Mouse (Mus musculus) left cerebral cortex, postnatal 36 days (tissue): ENCODE data around the gene Nmu. TPM values are rescaled to one million over a fixed set of nuclear protein-coding genes. Genes with fewer than 3 reads are reported as not detected.
A peak's percentile ranks its signal among the peaks of the same experiment; 100 is the strongest.

Experiments
- DNase-seq, 2 experiments: peaks; one replicate each; pipeline ENCODE4 v3.0.0; 2021 to 2022; ENCODE audit warnings: low spot score in 2 of 2, mixed read lengths in 1 of 2
- intact Hi-C: fragments of 180-260 bp; cut with DNase I; formaldehyde crosslinking; loops from one replicate; pipeline ENCODE4 v1.15.1; 2025
- total RNA-seq, 2 experiments: library from RNA; stranded (reverse); gene quantifications; 2 replicates each; pipeline ENCODE4 v1.2.3; 2021

Nmu gene
- total RNA-seq, 2 experiments from 2014 or later: not detected

DNA sequence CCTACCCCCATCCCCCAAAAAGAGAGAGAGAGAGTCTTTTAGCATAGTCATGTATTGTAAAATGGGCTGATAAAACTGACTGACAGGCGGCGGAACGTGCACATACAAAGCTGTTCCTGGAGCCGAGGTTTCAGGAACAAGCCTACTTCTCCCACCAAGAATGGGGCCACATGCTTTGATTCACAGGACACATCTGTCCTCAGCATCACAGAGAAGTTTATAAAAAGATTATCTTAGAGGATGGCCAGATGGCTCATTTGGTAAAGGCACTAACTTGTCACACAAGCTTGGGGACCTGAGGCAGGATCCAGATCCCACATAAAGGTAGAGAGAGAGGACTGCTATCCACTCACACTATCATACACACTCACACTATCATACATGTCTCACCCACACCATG lies 38.5 kb downstream of the Nmu start:
- DNase-seq: no peak
- intact Hi-C loops: no loop called here

DNA sequence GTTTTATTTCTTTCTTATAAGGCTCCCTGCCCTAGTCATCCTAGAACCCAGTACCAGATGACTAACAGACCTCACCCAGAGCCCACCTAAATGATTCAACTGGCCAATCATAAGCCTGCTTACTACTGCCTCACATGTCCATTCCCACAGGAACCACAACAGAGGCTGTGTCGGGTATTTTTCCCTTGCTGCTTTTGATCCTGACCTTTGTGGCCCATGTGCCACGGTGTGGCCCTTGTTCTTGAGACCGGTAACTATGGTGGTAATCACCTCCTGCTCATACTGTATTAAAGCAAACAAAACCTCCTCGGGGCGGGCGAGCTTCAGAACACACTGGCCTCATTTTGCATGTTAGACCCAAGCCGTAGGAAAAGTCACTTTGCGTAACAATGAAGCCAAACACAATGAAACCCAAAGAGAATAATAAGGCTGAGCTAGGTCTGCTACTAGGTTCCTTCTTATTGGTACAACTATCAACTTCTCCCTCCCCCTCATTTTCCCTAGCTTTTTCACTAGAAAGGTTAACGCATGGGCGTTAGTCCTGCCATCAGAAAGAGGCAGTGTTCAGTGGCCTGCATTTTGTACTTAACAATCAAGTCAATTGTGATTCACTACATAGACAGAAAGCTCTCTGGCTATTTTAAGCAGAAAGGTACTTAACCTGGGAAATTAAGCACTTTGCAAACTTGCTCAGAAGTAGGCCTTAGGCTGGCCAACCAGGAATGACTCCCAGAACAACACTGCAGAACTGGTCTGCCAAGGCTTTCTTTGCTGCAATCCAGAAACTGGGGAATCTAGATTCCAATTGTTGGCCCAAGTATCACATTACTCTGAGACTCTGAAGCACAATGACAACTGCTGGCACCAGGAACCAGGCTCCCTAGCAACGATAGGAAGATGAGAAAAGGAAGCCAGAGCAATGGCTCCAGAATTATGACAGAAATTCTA lies 42.1 kb downstream of the Nmu start:
- DNase-seq: no peak
- intact Hi-C loops: loop anchor here (5.0 kb wide), 1 partner anchor 206 kb away; the partner anchor contains the start of gene Exoc1

DNA sequence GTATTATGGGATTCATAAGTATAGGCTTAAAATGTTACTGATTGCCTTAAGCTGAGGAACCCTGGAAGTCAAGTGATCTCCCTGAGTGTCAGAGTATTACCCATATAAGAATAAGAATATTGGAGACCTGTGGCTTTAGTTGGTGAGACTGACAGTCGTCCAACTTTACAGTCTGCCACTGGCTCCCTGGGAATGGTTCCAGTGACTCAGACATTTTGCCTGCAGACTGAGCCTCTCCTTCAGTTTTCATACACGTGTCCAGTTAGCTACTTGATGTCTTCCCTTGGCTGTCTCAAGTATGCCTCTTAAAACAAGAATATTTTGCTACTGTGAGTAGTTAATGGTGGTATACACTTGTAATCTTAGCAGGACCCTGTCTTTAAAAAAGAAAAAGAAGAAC lies 55.4 kb downstream of the Nmu start:
- no peak for DNase-seq
- intact Hi-C loops: no loop called here

DNA sequence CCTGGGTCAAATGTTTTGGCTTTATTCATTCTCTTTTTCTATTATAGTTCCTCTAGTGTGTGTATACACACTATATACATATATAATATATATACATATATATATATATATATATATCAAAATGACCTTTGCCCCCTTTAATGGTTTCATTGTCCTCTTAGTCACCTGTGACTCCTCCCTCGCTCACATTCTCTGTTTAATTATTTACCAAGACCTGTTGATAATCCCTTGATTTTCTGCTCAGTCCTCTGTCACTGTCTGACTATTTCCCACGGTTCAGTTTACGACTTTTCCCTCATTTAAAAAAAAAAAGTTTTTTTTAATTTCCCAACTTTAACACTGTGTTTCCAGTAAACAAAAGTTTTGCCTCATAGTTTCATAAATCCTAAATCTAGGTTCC lies 57.3 kb downstream of the Nmu start:
- intact Hi-C loops: no loop called here
- no peak for DNase-seq

DNA sequence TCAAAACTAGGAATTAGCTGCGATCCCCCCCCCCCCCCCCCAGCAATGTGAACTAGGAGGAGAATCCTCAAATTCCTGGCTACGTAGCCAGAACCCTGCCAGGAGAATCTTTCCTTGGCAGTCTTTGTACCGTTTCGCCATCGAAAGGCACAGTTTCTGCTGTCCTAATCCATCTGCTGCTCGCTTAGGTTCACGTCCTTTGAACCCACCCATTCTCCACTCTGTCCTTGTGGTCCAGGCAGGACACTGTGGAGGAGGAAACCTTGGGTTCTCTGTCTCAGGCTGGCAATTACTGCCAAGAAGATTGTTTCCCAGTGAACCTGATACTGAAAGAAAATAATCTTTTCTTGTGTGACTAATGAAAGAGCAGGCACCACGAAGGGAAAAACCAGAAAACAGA lies 58.0 kb downstream of the Nmu start:
- no peak for DNase-seq
- intact Hi-C loops: loop anchor here (2.0 kb wide), 1 partner anchor 109 kb away; no protein-coding TSS in a partner anchor

DNA sequence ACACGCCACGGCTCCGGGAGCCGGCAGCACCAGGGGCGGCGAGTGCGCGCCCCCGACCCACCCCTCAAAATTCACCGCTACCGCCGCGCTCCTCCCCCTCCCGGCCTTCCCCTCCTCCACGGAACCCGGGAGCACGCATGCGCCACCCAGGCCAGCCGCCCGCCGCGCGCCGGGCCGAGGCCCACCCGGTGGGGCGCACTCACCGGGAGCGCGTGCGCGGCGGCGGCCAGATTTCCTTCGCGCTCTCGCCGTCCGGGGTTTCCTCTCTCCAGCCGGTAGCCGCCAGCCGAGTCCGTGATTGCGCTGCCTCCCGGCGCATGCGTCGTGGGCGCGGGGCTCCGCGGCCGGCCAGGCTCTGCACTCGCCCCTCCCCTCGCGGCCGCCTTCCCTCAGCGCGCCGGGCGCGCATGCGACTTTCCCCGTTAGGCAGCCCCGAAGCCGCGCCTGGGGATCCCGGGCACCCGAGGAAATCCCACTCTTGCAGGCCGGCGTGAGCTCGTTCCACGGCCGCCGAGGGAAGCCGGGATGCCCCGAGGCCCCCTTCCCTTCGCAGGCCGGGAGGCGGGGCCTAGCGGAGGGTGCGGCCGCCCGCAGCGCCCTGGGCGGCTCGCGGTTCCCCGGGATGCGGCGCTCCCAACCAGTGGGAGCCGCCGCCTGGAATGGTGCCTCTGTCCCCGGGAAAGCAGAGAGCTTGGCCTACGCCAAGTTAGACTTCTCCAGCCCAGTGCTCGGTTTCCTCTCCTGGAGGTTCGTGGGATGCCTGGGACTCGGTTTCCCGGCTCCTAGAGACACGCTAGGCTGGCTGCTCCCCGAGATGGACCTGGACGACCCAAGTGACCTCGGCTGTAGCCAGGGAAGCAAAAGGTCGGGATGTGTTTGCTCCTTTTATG lies 58.9 kb downstream of the Nmu start, which contains the start of gene Clock:
Gene Clock, minus strand, starts transcription at position 341 of the 890 bp plus-strand sequence.
- DNase-seq: peak; percentile 90 to 95
- intact Hi-C loops: loop anchor here (2.0 kb wide), 1 partner anchor 110 kb away; no protein-coding TSS in a partner anchor

DNA sequence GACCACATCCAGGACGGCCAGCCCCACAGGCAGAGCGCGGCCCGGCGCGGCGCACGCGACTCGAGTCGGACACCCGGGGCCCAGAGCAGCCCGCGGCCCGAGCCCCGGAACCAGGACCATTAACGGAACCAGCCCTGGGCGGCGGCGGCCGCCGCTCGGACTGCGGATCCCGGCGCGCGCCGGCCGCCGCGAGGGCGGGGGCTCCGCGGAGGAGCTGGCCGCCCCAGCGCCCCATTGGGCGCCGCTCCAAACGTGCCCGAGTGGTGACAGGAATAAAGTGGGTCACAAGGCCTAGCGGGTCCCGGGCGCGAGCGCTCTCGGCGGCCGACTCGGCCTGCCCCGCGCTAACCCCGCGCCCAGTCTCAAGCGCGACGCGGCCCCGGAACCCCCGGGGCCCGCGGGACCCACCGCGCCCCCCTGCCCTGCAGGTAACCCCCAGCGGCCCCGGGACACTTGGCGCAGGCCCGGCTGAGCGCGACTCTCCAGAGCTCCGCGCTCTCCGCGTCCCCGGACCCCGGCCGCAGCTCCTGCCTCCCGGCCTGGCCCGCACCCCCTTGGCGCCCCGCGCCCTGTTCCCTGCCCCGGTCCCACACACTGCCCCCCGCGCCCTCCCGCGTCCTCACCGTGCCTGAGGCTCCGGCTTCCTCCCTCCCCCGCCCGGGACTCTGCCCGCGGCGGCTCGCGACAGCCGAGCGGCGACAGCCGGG lies 59.7 kb downstream of the Nmu start:
- peak; percentile 60 to 76 for DNase-seq
- intact Hi-C loops: loop anchor here (2.0 kb wide), 1 partner anchor 111 kb away; no protein-coding TSS in a partner anchor

DNA sequence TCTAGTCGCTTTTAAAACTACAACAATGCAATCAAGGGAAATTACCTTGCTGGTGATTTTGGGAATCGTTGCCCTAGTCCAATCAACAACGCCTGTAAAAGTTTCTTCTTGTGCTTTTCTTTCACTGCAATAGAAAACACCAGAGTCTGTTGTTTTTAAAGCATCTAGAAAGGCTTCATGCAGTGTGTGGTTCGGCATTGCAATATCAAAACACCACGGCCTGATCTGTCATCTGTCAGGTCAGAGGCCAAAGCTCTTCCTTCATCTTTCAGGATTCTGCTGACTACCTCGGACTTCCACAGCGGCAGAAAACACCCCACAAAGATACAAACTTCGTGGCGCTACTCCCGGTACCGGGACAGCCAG lies 60.2 kb downstream of the Nmu start:
- intact Hi-C loops: no loop called here
- DNase-seq: no peak

DNA sequence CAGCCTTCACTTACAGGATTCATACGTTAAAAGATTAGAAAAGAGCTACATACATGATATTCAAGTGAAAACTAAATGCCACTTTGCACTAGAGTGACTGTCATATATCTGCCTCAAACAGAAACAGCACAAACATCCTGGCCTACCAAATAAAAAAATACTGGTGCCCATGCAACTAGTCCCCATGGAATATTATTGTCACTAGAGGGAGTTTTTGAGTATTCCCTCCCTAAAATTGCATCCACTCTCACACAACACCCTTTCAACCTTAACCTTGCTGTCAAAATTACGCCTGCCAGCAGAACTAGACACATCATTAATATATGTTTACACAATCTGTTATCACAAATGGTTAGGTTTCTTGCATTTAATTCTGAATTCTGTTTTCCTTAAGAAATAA lies 61.6 kb downstream of the Nmu start:
- no peak for DNase-seq
- intact Hi-C loops: no loop called here

DNA sequence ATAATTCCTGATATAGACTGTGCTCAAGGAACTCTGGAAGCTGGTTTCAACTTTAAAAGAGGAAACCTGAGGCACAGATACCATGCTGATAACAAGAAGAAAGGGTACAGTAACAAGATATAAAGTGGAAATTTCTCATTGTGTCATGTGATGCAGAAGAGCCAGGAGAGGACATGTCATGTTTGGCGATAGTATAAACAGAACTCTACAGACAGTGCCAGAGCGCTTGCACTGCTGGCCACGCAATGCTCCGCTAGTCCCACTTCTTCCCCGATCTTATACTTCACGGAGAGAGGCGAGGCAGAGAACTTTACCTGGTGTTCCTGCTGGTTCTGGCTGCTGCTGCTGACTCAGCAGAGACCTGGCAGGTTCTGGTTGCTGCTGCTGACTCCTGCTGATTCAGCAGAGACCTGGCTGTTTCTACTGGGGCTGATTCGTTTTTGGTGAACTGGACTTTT lies 74.3 kb downstream of the Nmu start:
- intact Hi-C loops: no loop called here
- no peak for DNase-seq

DNA sequence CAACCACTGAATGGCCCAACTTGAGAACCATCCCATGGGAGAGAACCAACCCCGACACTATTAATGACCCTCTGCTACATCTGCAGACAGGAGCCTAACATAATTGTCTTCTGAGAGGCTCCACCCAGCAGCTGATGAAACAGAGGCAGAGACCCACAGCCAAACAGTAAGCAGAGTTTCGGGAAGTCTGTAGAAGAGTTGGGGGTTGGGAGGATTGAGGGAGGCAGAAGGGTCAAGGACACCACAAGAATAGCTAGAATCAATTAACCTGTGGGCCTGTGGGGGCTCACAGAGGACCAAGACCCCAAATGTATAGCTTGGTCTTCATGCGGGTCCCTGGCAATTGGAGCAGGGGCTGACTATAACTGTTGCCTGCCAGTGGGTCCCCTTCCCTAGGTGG lies 75.3 kb downstream of the Nmu start:
- DNase-seq: no peak
- intact Hi-C loops: no loop called here

DNA sequence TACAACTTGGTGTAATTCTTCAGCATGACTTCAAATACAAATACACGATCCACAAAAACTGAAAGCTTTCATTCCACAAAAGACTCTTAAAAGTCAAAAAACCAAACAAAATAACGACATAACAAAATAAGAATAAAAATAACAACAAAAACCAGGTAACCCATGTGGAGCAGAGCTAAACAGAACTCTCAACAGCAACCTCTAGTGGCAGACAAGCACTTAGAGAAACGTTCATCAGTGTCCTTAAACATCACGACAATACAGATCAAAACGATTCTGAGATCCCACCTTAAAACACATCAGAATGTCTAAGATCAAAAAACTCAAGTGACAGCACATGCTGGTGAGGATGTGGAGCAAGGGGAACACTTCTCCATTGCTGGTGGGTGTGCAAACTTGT lies 76.5 kb downstream of the Nmu start:
- intact Hi-C loops: no loop called here
- DNase-seq: no peak

DNA sequence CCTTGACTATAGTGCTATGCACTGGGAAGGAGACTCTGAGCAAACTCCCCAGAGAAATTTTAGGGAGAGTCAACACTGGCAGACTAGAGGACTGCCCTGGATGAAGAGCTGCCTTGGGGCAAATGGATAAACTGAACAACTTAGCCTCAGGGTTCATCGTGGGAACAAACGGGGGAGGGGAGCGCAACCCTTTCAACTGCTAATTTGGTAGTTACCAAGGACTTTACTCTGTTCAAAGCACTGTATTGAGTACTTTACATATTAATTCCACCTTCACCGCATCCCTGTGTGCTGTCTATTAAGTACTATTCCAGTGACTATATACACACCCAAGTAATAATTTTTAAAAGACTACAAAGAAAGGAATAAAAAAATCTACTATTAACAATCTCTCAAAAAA lies 77.9 kb downstream of the Nmu start:
- intact Hi-C loops: no loop called here
- DNase-seq: no peak

DNA sequence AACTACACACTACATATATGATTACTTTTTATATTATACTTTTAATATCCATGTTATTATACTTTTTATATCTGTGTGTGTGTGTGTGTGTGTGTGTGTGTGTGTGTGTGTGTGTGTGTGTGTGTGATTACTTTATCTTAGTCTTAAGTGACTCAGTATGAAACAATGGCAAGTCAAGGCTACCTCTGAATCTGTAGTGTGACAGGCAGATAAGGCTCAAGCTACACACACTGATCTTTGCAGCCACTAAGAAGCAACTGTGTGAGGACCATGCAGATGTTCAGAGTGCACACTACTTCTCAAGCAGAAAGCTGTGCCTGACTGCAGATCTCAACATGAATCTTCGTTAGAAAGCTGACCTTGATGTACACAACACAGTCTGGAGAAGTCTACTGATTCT lies 79.7 kb downstream of the Nmu start:
- no peak for DNase-seq
- intact Hi-C loops: no loop called here

Other genes with a start within 250 kb of the Nmu start
- 10 to 100 TPM; 18.2 to 24.4 TPM for gene Srd5a3, start 223.5 kb downstream of the Nmu start, total RNA-seq
- 10 to 100 TPM; 31.1 to 39.5 TPM for gene Tmem165, start 179.9 kb downstream of the Nmu start, total RNA-seq
- gene Clock, start 59.0 kb downstream of the Nmu start, total RNA-seq: 10 to 100 TPM; 46.8 to 57.5 TPM
- not detected for gene Pdcl2, start 32.6 kb downstream of the Nmu start, total RNA-seq
- gene Gm7271, start 120.3 kb upstream of the Nmu start, total RNA-seq: not detected
- gene Exoc1, start 165.5 kb upstream of the Nmu start, total RNA-seq: 10 to 100 TPM; 50.7 to 55.1 TPM
- 1 to 10 TPM; 5.2 to 6.7 TPM for gene Cep135, start 224.9 kb upstream of the Nmu start, total RNA-seq